Mouse (Mus musculus): ENCODE measurements around the gene Patl1.

DNA sequence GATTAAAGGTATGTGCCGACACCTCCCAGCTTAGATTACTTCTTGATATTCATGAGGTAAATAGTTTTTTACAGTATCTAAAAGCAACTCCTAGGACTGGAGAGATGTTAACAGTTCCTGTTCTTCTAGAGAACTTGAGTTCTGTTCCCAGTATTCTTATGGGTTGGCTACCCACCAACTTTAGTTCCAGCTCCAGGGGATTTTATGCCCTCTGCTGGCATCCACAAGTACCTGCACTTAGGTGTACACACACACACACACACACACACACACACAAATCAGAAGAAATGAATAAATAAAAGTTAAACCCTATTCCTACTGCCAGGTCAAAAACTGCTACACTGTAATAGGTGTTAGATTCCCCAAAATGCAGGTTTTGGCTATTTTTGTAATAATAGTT, 52.1 kb downstream of the Patl1 start:
- TF ChIP-seq CTCF (IDR thresholded peaks at IDR 0.05) (peak; percentile 45), EP300 (IDR thresholded peaks at IDR 0.05) (no peak)
